Mouse (Mus musculus): Measurements from ENCODE around the gene Ear14. TPM values are rescaled to one million over a fixed set of nuclear protein-coding genes. Genes with fewer than 3 reads are reported as not detected.

Gene Ear14
- not detected in 2 replicates for polyA plus RNA-seq (2012)

GRCm38 (mm10) chr14:51203115-51203514 is at the start of gene Ear14:
Gene Ear14 (plus strand): TSS chr14:51203391.

DNA sequence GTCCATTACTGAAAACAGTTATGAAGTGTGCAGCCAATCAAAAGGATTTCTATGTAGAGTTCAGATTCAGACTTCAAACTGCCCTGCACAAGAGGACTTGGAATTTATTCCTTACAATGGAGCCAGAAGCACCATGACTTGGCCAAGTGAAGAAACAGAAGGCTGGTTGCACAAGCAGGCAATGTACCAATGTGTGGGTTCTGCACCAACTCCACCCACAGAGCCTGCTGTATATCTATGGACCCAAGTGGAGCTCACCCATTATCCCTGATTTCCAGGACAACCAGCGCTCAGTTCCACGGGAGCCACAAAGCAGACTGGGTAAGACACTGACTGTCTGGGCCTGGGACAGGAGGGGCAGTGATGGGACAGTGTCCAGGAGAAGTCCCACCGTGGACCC is 41.2 kb upstream of the Ear14 start, which contains the start of gene Rnase2b:
Rnase2b (plus strand) TSS at position 285 of the 400 bp plus-strand sequence.

DNA sequence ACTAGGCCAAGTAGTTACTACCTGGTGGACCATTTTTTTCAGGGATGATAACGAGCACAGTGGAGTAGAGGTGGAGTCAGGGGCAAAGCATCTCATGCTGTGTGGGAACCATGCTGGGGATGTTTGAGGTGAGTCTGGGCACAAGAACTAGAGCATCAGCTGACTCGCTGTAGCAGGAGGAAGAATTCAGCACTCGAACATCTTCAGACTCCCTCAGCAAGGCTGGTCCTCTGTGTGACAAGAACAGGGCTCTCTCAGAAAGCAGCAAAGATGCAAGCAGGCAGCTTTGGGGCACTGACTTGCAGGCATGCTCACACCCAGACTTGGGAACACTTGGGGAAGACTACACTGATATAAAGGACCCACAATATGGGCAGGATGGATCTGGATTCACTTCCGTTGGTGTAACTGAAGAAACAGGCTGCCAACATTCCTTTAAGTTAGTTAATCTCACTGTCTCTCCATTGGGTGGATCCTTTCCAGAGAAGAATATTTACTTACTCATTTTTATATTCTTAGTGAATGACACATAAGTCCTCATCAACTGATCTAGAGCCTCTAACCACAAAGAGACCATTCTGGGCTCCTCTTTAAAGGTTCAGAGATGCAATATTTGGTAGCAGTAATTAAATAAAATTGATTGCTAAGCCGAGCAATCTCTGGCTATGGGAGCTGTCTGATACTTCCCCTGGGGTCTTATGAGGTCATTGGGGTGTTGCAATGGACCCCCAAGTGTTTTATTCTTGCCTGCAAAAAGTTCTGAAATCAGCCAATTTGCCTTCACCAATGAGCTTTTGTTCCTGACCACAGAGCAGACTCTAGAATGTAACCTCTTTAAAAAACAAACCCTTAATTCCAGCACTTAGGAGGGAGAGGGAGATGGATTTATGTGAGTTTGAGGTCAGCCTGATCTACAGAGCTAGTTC is 3.8 kb upstream of the Ear14 start, which contains the start of gene Ang2:
Ang2 (minus strand) TSS at position 51 of the 926 bp plus-strand sequence.

Other genes starting within 250 kb of the Ear14 start
- 0.09 and 0.71 TPM in 2 replicates for gene Pnp2, start 247.4 kb upstream of the Ear14 start, polyA plus RNA-seq (2012)
- 0.11 TPM in 1 of 2 replicates, not detected in the other for gene Rnase10, start 195.6 kb upstream of the Ear14 start, polyA plus RNA-seq (2012)
- not detected in 2 replicates for gene Rnase9, start 161.5 kb upstream of the Ear14 start, polyA plus RNA-seq (2012)
- not detected in 2 replicates for gene Rnase11, start 153.2 kb upstream of the Ear14 start, polyA plus RNA-seq (2012)
- 0.18 TPM in 1 of 2 replicates, not detected in the other for gene Rnase12, start 145.7 kb upstream of the Ear14 start, polyA plus RNA-seq (2012)
- not detected in 2 replicates for gene Olfr750, start 129.0 kb upstream of the Ear14 start, polyA plus RNA-seq (2012)
- gene Rnase4, start 112.3 kb upstream of the Ear14 start, polyA plus RNA-seq (2012): 0.25 and 0.35 TPM in 2 replicates
- gene Ang, start 112.2 kb upstream of the Ear14 start, polyA plus RNA-seq (2012): 0.15 TPM in 1 of 2 replicates, not detected in the other
- gene Eddm3b, start 89.0 kb upstream of the Ear14 start, polyA plus RNA-seq (2012): not detected in 2 replicates
- 1.7 TPM in 2 replicates for gene Rnase6, start 79.5 kb upstream of the Ear14 start, polyA plus RNA-seq (2012)
- not detected in 2 replicates for gene Rnase1, start 56.6 kb upstream of the Ear14 start, polyA plus RNA-seq (2012)
- gene Rnase2b, start 41.1 kb upstream of the Ear14 start, polyA plus RNA-seq (2012): not detected in 2 replicates
- not detected in 2 replicates for gene Ang2, start 4.2 kb upstream of the Ear14 start, polyA plus RNA-seq (2012)
- not detected in 2 replicates for gene Rnase2a, start 52.7 kb downstream of the Ear14 start, polyA plus RNA-seq (2012)
- gene Gm7247, start 158.4 kb downstream of the Ear14 start, polyA plus RNA-seq (2012): not detected in 2 replicates
- gene Vmn2r88, start 207.4 kb downstream of the Ear14 start, polyA plus RNA-seq (2012): not detected in 2 replicates
- not detected in 2 replicates for gene Vmn2r89, start 248.5 kb downstream of the Ear14 start, polyA plus RNA-seq (2012)

Measured in megakaryocyte-erythroid progenitor cell, adult 5 weeks (primary cell).